Mouse (Mus musculus): ENCODE measurements around the gene Saxo1. TPM values are rescaled to one million over a fixed set of nuclear protein-coding genes. Genes with fewer than 3 reads are reported as not detected.

Saxo1 gene
- polyA plus RNA-seq (2015; fragmentation: Nextera tagmentation; extraction: Ambion mirVana): not detected in 2 replicates

DNA sequence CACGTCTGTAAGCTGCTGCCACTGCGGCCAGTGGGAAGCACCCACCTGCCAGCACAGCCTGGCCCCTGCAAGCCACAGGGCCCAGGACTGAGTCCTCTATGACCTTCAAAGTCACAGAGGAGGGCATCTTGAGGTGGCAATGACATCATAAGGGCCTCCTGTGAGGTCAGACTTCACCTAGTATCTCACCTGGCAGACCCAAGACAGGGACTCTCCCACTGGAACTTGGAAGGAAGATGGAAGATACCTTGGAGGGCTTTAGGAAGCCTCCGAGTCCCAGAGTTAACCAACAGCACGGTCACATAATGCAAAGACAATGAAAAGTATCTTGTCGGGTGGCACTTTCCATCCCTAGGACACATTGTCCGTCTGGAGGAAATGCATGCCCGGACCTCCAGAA, at the start of gene Saxo1:
Saxo1 (minus strand) TSS at position 101 of the 400 bp plus-strand sequence.
- Histone ChIP-seq H3K9me3 (ENCODE audit: control insufficient read depth, low read length) (no peaks in the 10 kb centered on the region), H3K27ac (ENCODE audit: low read length) (no peak within 1 kb of the TSS), H3K9ac (replicated peaks; ENCODE audit: low read depth, low read length) (no peak within 1 kb of the TSS), H3K27me3 (replicated peaks; ENCODE audit: control insufficient read depth, insufficient read depth, low read length) (no peaks in the 10 kb centered on the region), H3K4me3 (replicated peaks; ENCODE audit: low read length) (no peak within 1 kb of the TSS), H3K36me3 (ENCODE audit: control insufficient read depth, insufficient read depth) (no peaks in the 10 kb centered on the region), H3K4me1 (replicated peaks; ENCODE audit: control insufficient read depth, insufficient read depth, low read length) (no peaks in the 10 kb centered on the region), H3K4me2 (ENCODE audit: low read length) (no peak within 1 kb of the TSS)
- no peak for ATAC-seq
- 96% methylated on average over 7 of the region's 7 CpGs for WGBS

DNA sequence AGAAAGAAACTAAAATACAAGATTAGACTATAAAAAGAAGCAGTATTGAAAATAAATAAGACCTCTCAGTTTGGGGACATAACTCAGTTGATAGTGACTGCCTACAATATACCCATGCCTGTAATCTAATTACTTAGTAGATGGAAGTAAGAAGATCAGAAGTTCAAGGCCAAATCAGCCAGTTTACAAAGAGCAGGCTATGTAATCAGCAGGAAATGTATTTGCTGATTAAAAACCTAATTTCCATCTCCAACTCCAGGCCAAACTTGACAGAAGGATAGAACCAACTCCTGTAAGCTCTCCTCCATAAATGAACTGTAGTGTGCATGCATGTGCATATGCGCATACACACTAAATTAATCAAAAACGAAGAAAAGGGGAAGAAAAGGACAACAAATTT, 33.2 kb upstream of the Saxo1 start:
- Histone ChIP-seq H3K4me3 (replicated peaks; ENCODE audit: low read length) (no peak overlapping the region), H3K4me1 (replicated peaks; ENCODE audit: control insufficient read depth, insufficient read depth, low read length) (no peaks in the 10 kb centered on the region), H3K4me2 (ENCODE audit: low read length) (no peak overlapping the region), H3K36me3 (ENCODE audit: control insufficient read depth, insufficient read depth) (0 out of 2 replicates have a peak, but pooled peaks cover 6% of the 10 kb centered on the region), H3K27me3 (replicated peaks; ENCODE audit: control insufficient read depth, insufficient read depth, low read length) (no peaks in the 10 kb centered on the region), H3K9me3 (ENCODE audit: control insufficient read depth, low read length) (no peaks in the 10 kb centered on the region), H3K9ac (replicated peaks; ENCODE audit: low read depth, low read length) (no peak overlapping the region), H3K27ac (ENCODE audit: low read length) (no peak overlapping the region)
- WGBS: 97% methylated on average over 2 of the region's 2 CpGs
- ATAC-seq: no peak

DNA sequence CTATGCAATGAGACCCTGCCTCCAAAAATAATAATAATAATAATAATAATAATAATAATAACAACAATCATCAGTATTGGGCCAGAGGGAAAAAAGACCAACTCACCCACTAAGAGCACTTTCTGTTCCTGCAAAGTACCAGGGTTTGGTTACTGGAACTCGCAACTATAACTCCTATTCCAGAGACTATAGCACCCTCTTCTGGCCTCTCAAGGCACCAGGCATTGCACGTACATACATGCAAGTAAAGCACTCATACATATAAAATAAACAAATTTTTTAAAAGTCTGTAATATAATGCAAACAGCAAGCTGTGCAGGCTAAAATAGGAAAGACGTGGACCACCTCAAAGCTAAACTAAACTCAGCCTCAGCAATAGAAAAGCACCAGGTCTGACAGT, 30.1 kb upstream of the Saxo1 start:
- WGBS: 89% methylated on average over 3 of the region's 3 CpGs
- no peaks in the 10 kb centered on the region for H3K9me3 ChIP-seq (ENCODE audit: control insufficient read depth, low read length)
- no peak for ATAC-seq
- H3K27ac ChIP-seq (ENCODE audit: low read length): no peak overlapping the region
- H3K4me1 ChIP-seq (replicated peaks; ENCODE audit: control insufficient read depth, insufficient read depth, low read length): no peaks in the 10 kb centered on the region
- H3K27me3 ChIP-seq (replicated peaks; ENCODE audit: control insufficient read depth, insufficient read depth, low read length): no peaks in the 10 kb centered on the region
- no peak overlapping the region for H3K9ac ChIP-seq (replicated peaks; ENCODE audit: low read depth, low read length)
- peaks cover 17% of the 10 kb centered on the region for H3K36me3 ChIP-seq (ENCODE audit: control insufficient read depth, insufficient read depth)
- H3K4me3 ChIP-seq (replicated peaks; ENCODE audit: low read length): no peak overlapping the region
- H3K4me2 ChIP-seq (ENCODE audit: low read length): no peak overlapping the region

DNA sequence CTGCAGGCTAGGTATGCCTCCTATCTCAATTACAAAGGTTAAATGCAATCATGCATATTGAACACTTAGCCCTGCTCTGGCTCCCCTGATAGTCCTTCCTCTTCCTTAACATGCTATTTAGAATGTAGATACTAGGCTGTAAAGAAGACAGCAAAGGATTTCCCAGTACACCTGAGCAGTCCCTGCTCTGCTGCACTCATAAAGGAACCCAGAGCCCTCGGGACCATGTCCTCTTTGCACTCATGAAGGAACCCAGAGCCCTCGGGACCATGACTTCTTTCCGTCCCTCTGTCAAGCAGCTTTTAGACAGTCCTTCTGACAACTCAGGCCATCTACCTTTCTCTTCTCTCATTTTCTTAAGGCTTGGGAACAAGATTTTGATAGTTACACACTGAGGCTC, 22.5 kb upstream of the Saxo1 start:
- H3K4me3 ChIP-seq (replicated peaks; ENCODE audit: low read length): no peak overlapping the region
- WGBS: 83% methylated on average over 3 of the region's 3 CpGs
- no peak overlapping the region for H3K27ac ChIP-seq (ENCODE audit: low read length)
- no peaks in the 10 kb centered on the region for H3K9me3 ChIP-seq (ENCODE audit: control insufficient read depth, low read length)
- H3K36me3 ChIP-seq (ENCODE audit: control insufficient read depth, insufficient read depth): peaks cover 9% of the 10 kb centered on the region
- H3K4me2 ChIP-seq (ENCODE audit: low read length): no peak overlapping the region
- H3K27me3 ChIP-seq (replicated peaks; ENCODE audit: control insufficient read depth, insufficient read depth, low read length): no peaks in the 10 kb centered on the region
- ATAC-seq: no peak
- H3K4me1 ChIP-seq (replicated peaks; ENCODE audit: control insufficient read depth, insufficient read depth, low read length): peaks cover 20% of the 10 kb centered on the region
- H3K9ac ChIP-seq (replicated peaks; ENCODE audit: low read depth, low read length): no peak overlapping the region

DNA sequence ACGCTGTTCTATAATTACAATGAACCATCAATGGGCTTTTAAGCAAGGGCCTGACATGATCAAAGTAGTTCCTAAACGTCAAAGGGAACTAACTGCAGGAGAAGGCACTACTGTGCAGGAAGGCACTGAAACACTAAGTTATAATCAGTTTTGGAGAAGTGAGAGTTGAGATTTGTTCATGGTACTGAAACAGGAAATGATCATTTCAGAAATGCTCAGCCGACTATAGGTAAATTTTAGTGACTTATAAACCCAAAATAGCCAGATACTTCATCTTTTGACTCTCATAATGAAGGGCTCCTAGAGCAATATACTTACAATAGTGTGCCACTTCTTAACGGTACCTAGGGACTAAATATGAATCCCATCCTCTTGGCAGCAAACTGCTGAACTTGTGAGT, 21.9 kb upstream of the Saxo1 start:
- H3K4me2 ChIP-seq (ENCODE audit: low read length): no peak overlapping the region
- H3K27ac ChIP-seq (ENCODE audit: low read length): no peak overlapping the region
- peaks cover 7% of the 10 kb centered on the region for H3K36me3 ChIP-seq (ENCODE audit: control insufficient read depth, insufficient read depth)
- no peaks in the 10 kb centered on the region for H3K27me3 ChIP-seq (replicated peaks; ENCODE audit: control insufficient read depth, insufficient read depth, low read length)
- WGBS: 40% methylated on average over 4 of the region's 4 CpGs
- no peak overlapping the region for H3K4me3 ChIP-seq (replicated peaks; ENCODE audit: low read length)
- no peak overlapping the region for H3K9ac ChIP-seq (replicated peaks; ENCODE audit: low read depth, low read length)
- ATAC-seq: no peak
- H3K4me1 ChIP-seq (replicated peaks; ENCODE audit: control insufficient read depth, insufficient read depth, low read length): peaks cover 20% of the 10 kb centered on the region
- no peaks in the 10 kb centered on the region for H3K9me3 ChIP-seq (ENCODE audit: control insufficient read depth, low read length)

DNA sequence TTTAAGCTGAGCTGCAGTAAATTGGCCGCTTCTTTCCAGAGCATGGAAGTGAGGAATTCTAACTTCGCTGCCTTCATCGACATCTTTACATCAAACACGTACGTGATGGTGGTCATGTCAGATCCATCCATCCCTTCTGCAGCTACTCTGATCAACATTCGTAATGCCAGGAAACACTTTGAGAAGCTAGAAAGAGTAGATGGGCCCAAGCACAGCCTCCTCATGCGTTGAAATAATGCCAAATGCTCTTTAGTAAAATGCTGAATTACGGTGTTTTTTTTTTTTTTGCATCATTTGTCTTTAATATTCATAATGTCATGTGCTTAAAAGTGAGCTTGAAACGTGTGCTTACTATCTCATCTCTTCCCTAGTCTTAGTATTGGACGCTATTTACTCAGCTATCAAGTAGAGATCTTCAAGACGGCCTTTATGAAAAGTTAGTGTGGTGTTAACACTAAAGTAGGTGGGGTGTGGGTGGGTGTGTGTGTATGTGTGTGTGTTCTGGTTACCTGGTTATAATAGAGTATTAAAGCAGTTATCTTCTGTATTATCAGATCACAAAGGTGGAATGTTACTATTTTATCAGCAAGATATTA, 18.6 kb upstream of the Saxo1 start:
- Histone ChIP-seq H3K9me3 (ENCODE audit: control insufficient read depth, low read length) (no peaks in the 10 kb centered on the region), H3K27me3 (replicated peaks; ENCODE audit: control insufficient read depth, insufficient read depth, low read length) (0 out of 2 replicates have a peak, but pooled peaks cover 3% of the 10 kb centered on the region), H3K27ac (ENCODE audit: low read length) (no peak overlapping the region), H3K4me2 (ENCODE audit: low read length) (peak overlapping the region; percentile 95), H3K4me3 (replicated peaks; ENCODE audit: low read length) (peak overlapping the region; percentile 71), H3K36me3 (ENCODE audit: control insufficient read depth, insufficient read depth) (no peaks in the 10 kb centered on the region), H3K4me1 (replicated peaks; ENCODE audit: control insufficient read depth, insufficient read depth, low read length) (peaks cover 23% of the 10 kb centered on the region), H3K9ac (replicated peaks; ENCODE audit: low read depth, low read length) (peak overlapping the region; percentile 94)
- WGBS: 6% methylated on average over 11 of the region's 11 CpGs
- ATAC-seq: no peak

DNA sequence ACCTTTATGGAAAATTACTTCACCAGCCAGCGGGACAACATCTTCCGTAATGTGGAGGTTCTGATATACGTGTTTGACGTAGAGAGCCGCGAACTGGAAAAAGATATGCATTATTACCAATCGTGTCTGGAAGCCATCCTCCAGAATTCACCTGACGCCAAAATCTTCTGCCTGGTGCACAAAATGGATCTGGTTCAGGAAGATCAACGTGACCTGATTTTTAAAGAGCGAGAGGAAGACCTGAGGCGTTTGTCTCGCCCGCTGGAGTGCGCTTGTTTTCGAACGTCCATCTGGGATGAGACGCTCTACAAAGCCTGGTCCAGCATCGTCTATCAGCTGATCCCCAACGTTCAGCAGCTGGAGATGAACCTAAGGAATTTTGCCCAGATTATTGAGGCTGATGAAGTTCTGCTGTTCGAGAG, 18.0 kb upstream of the Saxo1 start:
- H3K4me1 ChIP-seq (replicated peaks; ENCODE audit: control insufficient read depth, insufficient read depth, low read length): peaks cover 23% of the 10 kb centered on the region
- H3K27me3 ChIP-seq (replicated peaks; ENCODE audit: control insufficient read depth, insufficient read depth, low read length): 0 out of 2 replicates have a peak, but pooled peaks cover 3% of the 10 kb centered on the region
- no peak for ATAC-seq

DNA sequence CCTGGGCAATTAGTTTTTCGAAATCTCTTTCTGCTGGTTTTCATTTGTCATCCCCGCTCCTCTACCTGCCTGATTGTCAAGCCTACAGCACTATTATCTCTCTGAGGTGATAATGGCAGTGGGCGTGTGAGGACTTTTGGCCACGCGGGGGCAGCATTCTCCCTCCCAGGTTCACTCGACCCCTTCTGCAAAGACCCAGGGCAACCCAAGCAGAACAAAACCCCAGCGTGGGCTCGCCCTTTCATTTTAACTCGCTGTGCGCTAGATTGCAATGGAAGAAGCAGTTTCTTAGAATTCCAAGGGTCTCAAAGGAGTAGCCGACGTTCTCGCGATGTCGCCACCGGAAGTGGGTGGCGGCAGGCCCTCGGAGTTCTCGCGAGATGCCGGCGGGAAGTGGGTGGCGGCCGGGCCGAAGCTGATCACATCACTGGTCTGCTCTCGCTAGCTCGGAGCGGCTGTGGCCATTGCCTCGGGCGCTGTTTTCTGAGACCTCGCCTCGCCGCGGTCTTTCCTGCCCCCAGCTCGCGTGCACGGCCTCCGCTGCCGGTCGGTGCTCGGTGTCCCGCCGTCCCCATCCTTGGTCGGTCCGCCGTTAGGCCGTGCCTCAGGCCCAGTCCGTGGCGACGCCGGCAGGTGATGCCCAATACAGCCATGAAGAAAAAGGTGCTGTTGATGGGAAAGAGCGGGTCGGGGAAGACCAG, 17.3 kb upstream of the Saxo1 start, which contains the start of gene Rraga:
Rraga (plus strand) TSS at position 386 of the 701 bp plus-strand sequence.
- Histone ChIP-seq H3K27me3 (replicated peaks; ENCODE audit: control insufficient read depth, insufficient read depth, low read length) (0 out of 2 replicates have a peak, but pooled peaks cover 3% of the 10 kb centered on the region), H3K9ac (replicated peaks; ENCODE audit: low read depth, low read length) (peak within 1 kb of the TSS; percentile 94), H3K4me1 (replicated peaks; ENCODE audit: control insufficient read depth, insufficient read depth, low read length) (peaks cover 23% of the 10 kb centered on the region), H3K4me3 (replicated peaks; ENCODE audit: low read length) (peak within 1 kb of the TSS; percentile 71), H3K36me3 (ENCODE audit: control insufficient read depth, insufficient read depth) (no peaks in the 10 kb centered on the region), H3K27ac (ENCODE audit: low read length) (peak within 1 kb of the TSS; percentile 98), H3K9me3 (ENCODE audit: control insufficient read depth, low read length) (no peaks in the 10 kb centered on the region), H3K4me2 (ENCODE audit: low read length) (peak within 1 kb of the TSS; percentile 95)
- ATAC-seq: peak; percentile 97
- WGBS: under 1% methylated on average over 53 of the region's 53 CpGs

More for the DNA sequence above, 18.0 kb upstream of the Saxo1 start:
- Histone ChIP-seq H3K4me2 (ENCODE audit: low read length) (peak overlapping the region; percentile 95), H3K36me3 (ENCODE audit: control insufficient read depth, insufficient read depth) (no peaks in the 10 kb centered on the region), H3K9me3 (ENCODE audit: control insufficient read depth, low read length) (no peaks in the 10 kb centered on the region), H3K4me3 (replicated peaks; ENCODE audit: low read length) (peak overlapping the region; percentile 71), H3K27ac (ENCODE audit: low read length) (peak overlapping the region; percentile 98), H3K9ac (replicated peaks; ENCODE audit: low read depth, low read length) (peak overlapping the region; percentile 94)
- WGBS: under 1% methylated on average over 20 of the region's 20 CpGs

DNA sequence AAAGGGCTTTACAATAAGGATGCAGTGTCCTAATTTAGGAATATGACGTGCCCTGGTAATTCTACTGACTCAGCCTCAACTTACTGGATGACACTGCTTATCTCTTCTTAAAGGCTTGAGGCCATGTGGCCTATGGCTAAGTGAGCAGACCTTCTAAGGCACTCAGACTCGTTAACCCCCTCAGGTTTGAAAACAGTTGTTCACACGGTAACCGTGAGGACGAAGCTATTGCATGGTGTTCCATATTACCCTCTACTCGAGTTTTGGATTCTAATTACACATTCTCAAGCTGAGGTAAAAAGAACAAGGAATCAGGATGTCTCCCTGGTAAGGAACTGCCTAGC, 16.8 kb upstream of the Saxo1 start:
- no peaks in the 10 kb centered on the region for H3K9me3 ChIP-seq (ENCODE audit: control insufficient read depth, low read length)
- peak overlapping the region; percentile 49 for H3K4me2 ChIP-seq (ENCODE audit: low read length)
- H3K4me1 ChIP-seq (replicated peaks; ENCODE audit: control insufficient read depth, insufficient read depth, low read length): peaks cover 23% of the 10 kb centered on the region
- H3K27me3 ChIP-seq (replicated peaks; ENCODE audit: control insufficient read depth, insufficient read depth, low read length): 0 out of 2 replicates have a peak, but pooled peaks cover 3% of the 10 kb centered on the region
- 9% methylated on average over 6 of the region's 6 CpGs for WGBS
- peak overlapping the region; percentile 71 for H3K4me3 ChIP-seq (replicated peaks; ENCODE audit: low read length)
- peak overlapping the region; percentile 98 for H3K27ac ChIP-seq (ENCODE audit: low read length)
- peak overlapping the region; percentile 94 for H3K9ac ChIP-seq (replicated peaks; ENCODE audit: low read depth, low read length)
- peak; percentile 39 for ATAC-seq
- no peaks in the 10 kb centered on the region for H3K36me3 ChIP-seq (ENCODE audit: control insufficient read depth, insufficient read depth)

Data from forebrain, embryonic 16.5 days (tissue).